Mouse (Mus musculus): ENCODE results near the gene Ube3c. TPM values are rescaled to one million over a fixed set of nuclear protein-coding genes. Genes with fewer than 3 reads are reported as not detected.

Ube3c gene
- polyA plus RNA-seq, 1 experiment from 2014 or later = 27.8 TPM

Other genes starting within 250 kb of the Ube3c start
- gene Lmbr1, start 190.9 kb upstream of the Ube3c start, polyA plus RNA-seq (2015; fragmentation: Nextera tagmentation; extraction: Ambion mirVana) = 10.9 and 11.4 TPM in 2 replicates
- gene Nom1, start 134.6 kb upstream of the Ube3c start, polyA plus RNA-seq (2015; fragmentation: Nextera tagmentation; extraction: Ambion mirVana) = 22.8 and 29.5 TPM in 2 replicates
- 2.2 and 3.1 TPM in 2 replicates for gene Mnx1, start 90.8 kb upstream of the Ube3c start, polyA plus RNA-seq (2015; fragmentation: Nextera tagmentation; extraction: Ambion mirVana)
- gene Dnajb6, start 166.4 kb downstream of the Ube3c start, polyA plus RNA-seq (2015; fragmentation: Nextera tagmentation; extraction: Ambion mirVana) = 130 and 141 TPM in 2 replicates
- not detected in 2 replicates for gene Gm5129, start 166.7 kb downstream of the Ube3c start, polyA plus RNA-seq (2015; fragmentation: Nextera tagmentation; extraction: Ambion mirVana)

All from stomach, embryonic 15.5 days (tissue).